Mouse (Mus musculus): Measurements from ENCODE around the gene Hist1h4b. TPM values are rescaled to one million over a fixed set of nuclear protein-coding genes. Genes with fewer than 3 reads are reported as not detected.
"Not testable (repeated sequence)": the region's sequence is repeated elsewhere in the genome, so short reads cannot be mapped to it uniquely, and the experiment has no call there.

The Hist1h4b gene
- polyA plus RNA-seq, 1 experiment: 5.5 TPM

GRCm38 (mm10) chr13:23710374-23711089 is 46.3 kb upstream of the Hist1h4b start, which contains the start of gene Hfe:
Gene Hfe (minus strand): TSS chr13:23710854.
- no peaks in the 10 kb centered on the region for H3K79me2 ChIP-seq (ENCODE audit: control insufficient read depth, insufficient read depth)
- no peaks in the 10 kb centered on the region for H3K36me3 ChIP-seq (ENCODE audit: control insufficient read depth, insufficient read depth)
- TF ChIP-seq TCF3 (IDR thresholded peaks at IDR 0.05; ENCODE audit: insufficient read length, low read depth): no peak
- TF ChIP-seq MYOG (IDR thresholded peaks at IDR 0.05; ENCODE audit: control insufficient read depth in 1 of 3, insufficient read depth in 1 of 3, insufficient read length in 2 of 3, low read depth in 2 of 3): peak in 1 of 3 experiments; percentile 13

GRCm38 (mm10) chr13:23716261-23717042 is 40.4 kb upstream of the Hist1h4b start:
- H3K79me2 ChIP-seq (ENCODE audit: control insufficient read depth, insufficient read depth): no peaks in the 10 kb centered on the region
- H3ac ChIP-seq (ENCODE audit: control insufficient read depth, insufficient read length): no peak overlapping the region
- no peak for TF ChIP-seq MYOD1 (IDR thresholded peaks at IDR 0.05; ENCODE audit: control insufficient read depth in 1 of 3, insufficient read length in 2 of 3, low read depth in 2 of 3)
- no peak for TF ChIP-seq CEBPB (IDR thresholded peaks at IDR 0.05; ENCODE audit: insufficient read depth, poor library complexity, severe bottlenecking)
- H3K4me2 ChIP-seq (ENCODE audit: low read depth): no peak overlapping the region
- H3K36me3 ChIP-seq (ENCODE audit: control insufficient read depth, insufficient read depth): no peaks in the 10 kb centered on the region
- H3K27me3 ChIP-seq (ENCODE audit: control insufficient read depth, insufficient read depth, insufficient read length): no peaks in the 10 kb centered on the region
- H3K4me3 ChIP-seq: no peak overlapping the region

More at GRCm38 (mm10) chr13:23710374-23711089, 46.3 kb upstream of the Hist1h4b start, which contains the start of gene Hfe:
- H3K4me2 ChIP-seq (ENCODE audit: low read depth): peak within 1 kb of the TSS; percentile 99
- H3ac ChIP-seq (ENCODE audit: control insufficient read depth, insufficient read length): no peak within 1 kb of the TSS
- peak within 1 kb of the TSS; percentile 34 for H3K4me3 ChIP-seq
- no peaks in the 10 kb centered on the region for H3K27me3 ChIP-seq (ENCODE audit: control insufficient read depth, insufficient read depth, insufficient read length)

GRCm38 (mm10) chr13:23717176-23717575 is 39.6 kb upstream of the Hist1h4b start:
- Histone ChIP-seq H3ac (ENCODE audit: control insufficient read depth, insufficient read length) (no peak overlapping the region), H3K36me3 (ENCODE audit: control insufficient read depth, insufficient read depth) (no peaks in the 10 kb centered on the region), H3K79me2 (ENCODE audit: control insufficient read depth, insufficient read depth) (no peaks in the 10 kb centered on the region), H3K4me2 (ENCODE audit: low read depth) (peak overlapping the region; percentile 24), H3K4me3 (no peak overlapping the region), H3K27me3 (ENCODE audit: control insufficient read depth, insufficient read depth, insufficient read length) (no peaks in the 10 kb centered on the region)
- no peak for TF ChIP-seq CEBPB (IDR thresholded peaks at IDR 0.05; ENCODE audit: insufficient read depth, poor library complexity, severe bottlenecking)
- TF ChIP-seq MYOG (IDR thresholded peaks at IDR 0.05; ENCODE audit: control insufficient read depth in 1 of 3, insufficient read depth in 1 of 3, insufficient read length in 2 of 3, low read depth in 2 of 3): peak in 1 of 3 experiments; percentile 27
- TF ChIP-seq MAX (IDR thresholded peaks at IDR 0.05; ENCODE audit: low read depth): no peak
- no peak for TF ChIP-seq SRF (IDR thresholded peaks at IDR 0.05; ENCODE audit: control insufficient read depth, insufficient read length, low read depth)

GRCm38 (mm10) chr13:23717593-23718245 is 39.1 kb upstream of the Hist1h4b start:
- H3K27me3 ChIP-seq (ENCODE audit: control insufficient read depth, insufficient read depth, insufficient read length); H3K36me3 ChIP-seq (ENCODE audit: control insufficient read depth, insufficient read depth); H3ac ChIP-seq (ENCODE audit: control insufficient read depth, insufficient read length); H3K4me3 ChIP-seq; H3K79me2 ChIP-seq (ENCODE audit: control insufficient read depth, insufficient read depth): not testable (repeated sequence)
- peak overlapping the region; percentile 24 for H3K4me2 ChIP-seq (ENCODE audit: low read depth)

- Histone ChIP-seq H3K4me2 (ENCODE audit: low read depth) (no peak overlapping the region), H3K36me3 (ENCODE audit: control insufficient read depth, insufficient read depth) (no peaks in the 10 kb centered on the region), H3ac (ENCODE audit: control insufficient read depth, insufficient read length) (no peak overlapping the region), H3K79me2 (ENCODE audit: control insufficient read depth, insufficient read depth) (no peaks in the 10 kb centered on the region), H3K27me3 (ENCODE audit: control insufficient read depth, insufficient read depth, insufficient read length) (no peaks in the 10 kb centered on the region), H3K4me3 (no peak overlapping the region)
- TF ChIP-seq POLR2A (IDR thresholded peaks at IDR 0.05; ENCODE audit: insufficient read length, low read depth): no peak
- no peak for TF ChIP-seq MAX (IDR thresholded peaks at IDR 0.05; ENCODE audit: low read depth)
- no peak for TF ChIP-seq MYOD1 (IDR thresholded peaks at IDR 0.05; ENCODE audit: control insufficient read depth in 1 of 3, insufficient read length in 2 of 3, low read depth in 2 of 3)
- no peak for TF ChIP-seq E2F4 (IDR thresholded peaks at IDR 0.05; ENCODE audit: insufficient read depth)
- TF ChIP-seq SRF (IDR thresholded peaks at IDR 0.05; ENCODE audit: control insufficient read depth, insufficient read length, low read depth): no peak
Measured at GRCm38 (mm10) chr13:23724239-23724638, 32.6 kb upstream of the Hist1h4b start.

- no peak for TF ChIP-seq CEBPB (IDR thresholded peaks at IDR 0.05; ENCODE audit: insufficient read depth, poor library complexity, severe bottlenecking)
- no peak for TF ChIP-seq SRF (IDR thresholded peaks at IDR 0.05; ENCODE audit: control insufficient read depth, insufficient read length, low read depth)
- no peak for TF ChIP-seq E2F4 (IDR thresholded peaks at IDR 0.05; ENCODE audit: insufficient read depth)
- TF ChIP-seq REST (IDR thresholded peaks at IDR 0.05; ENCODE audit: insufficient read depth, insufficient read length): no peak
- TF ChIP-seq POLR2A (IDR thresholded peaks at IDR 0.05; ENCODE audit: insufficient read length, low read depth): no peak
- no peak for TF ChIP-seq MAX (IDR thresholded peaks at IDR 0.05; ENCODE audit: low read depth)
- TF ChIP-seq MYOD1 (IDR thresholded peaks at IDR 0.05; ENCODE audit: control insufficient read depth in 1 of 3, insufficient read length in 2 of 3, low read depth in 2 of 3): no peak
- no peak for TF ChIP-seq TCF12 (IDR thresholded peaks at IDR 0.05; ENCODE audit: insufficient read depth, poor library complexity, severe bottlenecking)
- TF ChIP-seq MYOG (IDR thresholded peaks at IDR 0.05; ENCODE audit: control insufficient read depth in 1 of 3, insufficient read depth in 1 of 3, insufficient read length in 2 of 3, low read depth in 2 of 3): no peak
- TF ChIP-seq POLR2AphosphoS2 (IDR thresholded peaks at IDR 0.05; ENCODE audit: insufficient read length, low read depth): no peak
- TF ChIP-seq USF1 (IDR thresholded peaks at IDR 0.05; ENCODE audit: low read depth): no peak
- no peak for TF ChIP-seq TCF3 (IDR thresholded peaks at IDR 0.05; ENCODE audit: insufficient read length, low read depth)
- H3K4me3 ChIP-seq: no peak overlapping the region
- no peaks in the 10 kb centered on the region for H3K79me2 ChIP-seq (ENCODE audit: control insufficient read depth, insufficient read depth)
- H3ac ChIP-seq (ENCODE audit: control insufficient read depth, insufficient read length): no peak overlapping the region
- no peaks in the 10 kb centered on the region for H3K27me3 ChIP-seq (ENCODE audit: control insufficient read depth, insufficient read depth, insufficient read length)
- no peaks in the 10 kb centered on the region for H3K36me3 ChIP-seq (ENCODE audit: control insufficient read depth, insufficient read depth)
- H3K4me2 ChIP-seq (ENCODE audit: low read depth): no peak overlapping the region
Measured at GRCm38 (mm10) chr13:23725213-23725612, 31.6 kb upstream of the Hist1h4b start.

Measured in myocyte (in vitro differentiated cells).